Mouse (Mus musculus) embryonic facial prominence, embryonic 11.5 days (tissue): ENCODE measurements around the gene Srsf1. TPM values are rescaled to one million over a fixed set of nuclear protein-coding genes. Genes with fewer than 3 reads are reported as not detected.

Experiments used
- ATAC-seq: fragments of 200-750 bp; cut with Nextera tagmentation; replicated peaks from 2 replicates; pipeline ENCODE4 v1.8.0; 2017; ENCODE audit warnings: low read depth; ENCODE audit not compliant: insufficient number of reproducible peaks, low FRiP score, low TSS enrichment
- DNase-seq: peaks from one replicate; pipeline ENCODE4 v3.0.0-alpha.2; 2015; ENCODE audit warnings: low spot score
- H3K27ac ChIP-seq: fragments of 300-500 bp; sonication (generic); replicated peaks from 2 replicates; pipeline ENCODE4 v1.5.1; 2014; ENCODE audit warnings: mild to moderate bottlenecking, low read depth, low read length, control low read depth
- H3K27me3 ChIP-seq: fragments of 300-500 bp; sonication (generic); 2 replicates; pipeline ENCODE4 v1.6.1; 2014; ENCODE audit warnings: mild to moderate bottlenecking, low read length, moderate library complexity, mixed read lengths; ENCODE audit not compliant: control insufficient read depth, insufficient read depth
- H3K36me3 ChIP-seq: fragments of 300-500 bp; sonication (generic); replicated peaks from 2 replicates; pipeline ENCODE4 v1.6.1; 2014; ENCODE audit warnings: low read depth, mild to moderate bottlenecking, low read length, moderate library complexity, mixed read lengths; ENCODE audit not compliant: control insufficient read depth, insufficient read depth
- H3K4me1 ChIP-seq: fragments of 300-500 bp; sonication (generic); 2 replicates; pipeline ENCODE4 v1.6.1; 2014; ENCODE audit warnings: low read length, mixed read lengths; ENCODE audit not compliant: control insufficient read depth, insufficient read depth
- H3K4me2 ChIP-seq: fragments of 300-500 bp; sonication (generic); 2 replicates; pipeline ENCODE4 v1.6.1; 2014; ENCODE audit warnings: low read depth, mild to moderate bottlenecking, control low read depth, low read length, moderate library complexity
- H3K4me3 ChIP-seq: fragments of 300-500 bp; sonication (generic); 2 replicates; pipeline ENCODE4 v1.5.1; 2014; ENCODE audit warnings: low read depth, low read length, control low read depth
- H3K9ac ChIP-seq: fragments of 300-500 bp; sonication (generic); replicated peaks from 2 replicates; pipeline ENCODE4 v1.6.1; 2014; ENCODE audit warnings: mild to moderate bottlenecking, control low read depth, low read length
- H3K9me3 ChIP-seq: fragments of 300-500 bp; sonication (generic); replicated peaks from 2 replicates; pipeline ENCODE4 v1.6.1; 2016; ENCODE audit warnings: mild to moderate bottlenecking, low read length, inconsistent platforms, mixed read lengths; ENCODE audit not compliant: control insufficient read depth
- WGBS: fragments of 180-500 bp; shearing (Covaris S2); extraction: QIAGEN DNeasy Blood & Tissue Kit; methylation state at CpG from one replicate; pipeline ENCODE4 v1.1.7; 2014; 5-methylcytosine and 5-hydroxymethylcytosine counted together
- polyA plus RNA-seq: library from polyadenylated mRNA; unstranded; fragments of >200 nt; fragmentation: Nextera tagmentation; extraction: Ambion mirVana; gene quantifications from 2 replicates; pipeline ENCODE4 v1.2.1, GENCODE M21; 2014

Gene Srsf1
- polyA plus RNA-seq, 1 experiment from 2014 or later = 569 TPM

DNA sequence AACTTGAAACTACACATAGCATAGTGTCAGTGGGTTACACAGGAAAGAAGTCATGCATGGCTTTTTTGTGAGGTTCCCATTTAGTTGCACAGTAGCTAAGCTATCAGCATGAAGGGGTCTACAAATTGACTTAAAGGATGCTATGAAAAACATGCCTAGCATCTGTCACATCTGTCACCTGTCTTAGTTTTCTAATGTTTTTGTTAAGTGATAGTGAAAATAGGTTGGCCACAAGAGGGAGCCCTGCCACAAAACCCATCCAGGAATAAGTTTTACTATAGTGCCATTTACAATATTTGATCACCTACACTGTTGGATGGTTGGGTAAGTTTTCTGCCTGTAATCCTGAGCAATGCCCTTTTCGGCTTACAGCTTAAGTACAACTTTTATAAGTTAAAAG lies 7.4 kb downstream of the Srsf1 start:
- Histone ChIP-seq H3K4me3 (no peak overlapping the region), H3K9me3 (no peaks in the 10 kb centered on the region), H3K4me2 (no peak overlapping the region), H3K36me3 (no peaks in the 10 kb centered on the region; the same call in 1 of the 2 replicates), H3K4me1 (no peaks in the 10 kb centered on the region), H3K27ac (no peak overlapping the region), H3K27me3 (no peaks in the 10 kb centered on the region), H3K9ac (no peak overlapping the region)
- no peak for ATAC-seq
- 87% methylated on average over 1 of the region's 1 CpGs for WGBS
- peak; percentile 73 for DNase-seq

DNA sequence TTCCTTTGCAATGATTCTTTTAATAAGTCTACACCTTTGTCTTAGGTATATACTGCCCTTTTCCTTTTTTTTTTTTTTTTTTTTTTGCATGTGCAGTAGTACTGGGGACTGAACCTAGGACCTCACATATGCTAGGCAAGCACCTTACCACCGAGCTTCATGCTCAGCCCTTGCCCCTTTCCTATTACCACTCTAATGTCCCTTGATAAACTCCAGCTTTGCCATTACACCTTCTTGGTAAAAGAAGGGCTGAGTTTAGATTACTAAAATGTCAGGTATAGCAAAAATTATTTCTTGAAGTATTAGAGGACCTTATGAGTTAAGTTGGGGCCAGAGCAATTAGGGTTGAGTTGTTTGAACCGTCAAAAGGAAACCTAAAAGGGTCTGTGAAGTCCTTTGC lies 8.6 kb downstream of the Srsf1 start:
- no peaks in the 10 kb centered on the region for H3K27me3 ChIP-seq
- ATAC-seq = no peak
- H3K27ac ChIP-seq = no peak overlapping the region
- no peaks in the 10 kb centered on the region for H3K36me3 ChIP-seq
- no peaks in the 10 kb centered on the region for H3K4me1 ChIP-seq
- 84% methylated on average over 2 of the region's 2 CpGs for WGBS
- H3K4me2 ChIP-seq = no peak overlapping the region
- H3K9me3 ChIP-seq = no peaks in the 10 kb centered on the region
- no peak overlapping the region for H3K9ac ChIP-seq
- no peak for DNase-seq
- no peak overlapping the region for H3K4me3 ChIP-seq

DNA sequence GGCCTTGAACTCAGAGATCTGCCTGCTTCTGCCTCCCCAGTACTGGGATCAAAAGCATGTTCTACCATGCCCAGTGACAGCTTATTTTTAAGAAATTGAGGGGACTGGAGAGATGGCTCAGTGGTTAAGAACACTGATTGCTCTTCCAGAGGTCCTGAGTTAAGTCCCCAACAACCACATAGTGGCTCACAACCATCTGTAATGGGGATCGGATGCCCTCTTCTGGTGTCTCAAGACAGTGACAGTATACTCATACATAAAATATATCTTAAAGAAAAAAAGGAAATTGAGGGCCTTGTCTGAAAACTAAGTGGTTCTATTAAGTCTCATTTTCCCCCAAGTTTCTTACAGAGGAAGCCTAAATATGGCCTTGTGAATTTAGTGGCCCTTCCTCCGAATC lies 10.6 kb downstream of the Srsf1 start:
- WGBS = 74% methylated on average over 2 of the region's 2 CpGs
- no peak overlapping the region for H3K4me3 ChIP-seq

DNA sequence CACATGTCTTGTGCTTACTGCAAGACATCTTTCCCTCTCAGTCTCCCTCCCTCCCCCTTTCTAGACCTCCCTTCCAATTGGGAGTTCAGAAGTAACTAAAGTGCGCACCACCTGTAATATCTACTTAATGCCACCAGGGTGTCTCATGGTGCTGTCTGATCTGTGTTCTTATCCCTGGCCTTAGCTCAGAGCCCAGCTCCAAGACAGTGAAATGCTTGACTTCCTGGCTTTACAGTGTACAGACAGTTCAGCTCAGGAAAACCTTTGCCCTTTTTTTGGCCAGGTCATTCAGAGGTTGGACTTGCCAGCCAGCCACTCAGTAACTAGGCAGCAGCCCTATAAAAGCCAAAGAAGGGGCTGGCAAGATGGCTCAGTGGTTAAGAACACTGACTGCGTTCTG lies 12.0 kb downstream of the Srsf1 start:
- no peaks in the 10 kb centered on the region for H3K4me1 ChIP-seq
- H3K36me3 ChIP-seq = no peaks in the 10 kb centered on the region
- H3K9me3 ChIP-seq = no peaks in the 10 kb centered on the region
- H3K27ac ChIP-seq = no peak overlapping the region
- 45% methylated on average over 2 of the region's 2 CpGs for WGBS
- peak; percentile 77; the same call in 1 of the 2 replicates for ATAC-seq
- no peak overlapping the region for H3K9ac ChIP-seq
- H3K27me3 ChIP-seq = no peaks in the 10 kb centered on the region
- no peak overlapping the region; the same call in 1 of the 2 replicates for H3K4me3 ChIP-seq
- DNase-seq = peak; percentile 83
- H3K4me2 ChIP-seq = no peak overlapping the region

More for the DNA sequence above, 10.6 kb downstream of the Srsf1 start:
- no peaks in the 10 kb centered on the region for H3K4me1 ChIP-seq
- no peak overlapping the region for H3K9ac ChIP-seq
- no peaks in the 10 kb centered on the region for H3K27me3 ChIP-seq
- no peak overlapping the region for H3K27ac ChIP-seq
- ATAC-seq (no peak), DNase-seq (no peak)
- no peaks in the 10 kb centered on the region for H3K9me3 ChIP-seq
- no peaks in the 10 kb centered on the region for H3K36me3 ChIP-seq
- H3K4me2 ChIP-seq = no peak overlapping the region

DNA sequence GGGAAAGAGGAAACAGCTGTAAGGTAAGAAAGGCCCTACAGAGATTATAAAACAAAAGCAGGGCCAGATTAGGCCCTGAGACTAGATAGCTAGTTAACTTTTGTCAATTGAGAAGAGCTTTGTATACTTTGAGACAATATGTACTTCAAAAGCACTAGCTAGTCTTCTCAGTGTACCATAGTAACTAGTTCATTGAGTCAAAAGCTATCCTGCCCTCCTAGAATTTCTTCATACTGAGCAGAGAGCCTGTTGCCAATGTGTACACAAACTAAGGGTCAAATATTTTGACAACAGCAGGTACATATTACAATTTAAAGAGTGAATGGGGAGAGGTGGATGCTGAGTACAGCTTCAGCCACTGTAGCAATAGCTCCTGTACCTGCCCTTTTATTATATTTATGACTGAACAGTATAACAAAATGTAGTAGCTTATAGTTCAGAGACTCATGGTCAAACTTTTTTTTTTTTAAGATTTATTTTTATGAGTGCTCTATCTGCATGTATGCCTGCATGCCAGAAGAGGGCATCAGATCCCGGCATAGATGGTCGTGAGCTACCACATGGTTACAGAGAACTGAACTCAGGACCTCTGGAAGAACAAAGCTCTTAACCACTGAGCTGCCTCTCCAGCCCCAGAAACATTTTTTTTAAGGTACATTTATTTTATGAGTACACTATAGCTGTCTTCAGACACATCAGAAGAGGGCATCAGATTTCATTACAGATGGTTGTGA lies 14.9 kb downstream of the Srsf1 start:
- ATAC-seq (no peak), DNase-seq (no peak)
- Histone ChIP-seq H3K27ac (no peak overlapping the region), H3K4me2 (no peak overlapping the region), H3K36me3 (no peaks in the 10 kb centered on the region), H3K4me3 (no peak overlapping the region), H3K4me1 (no peaks in the 10 kb centered on the region), H3K27me3 (no peaks in the 10 kb centered on the region), H3K9ac (no peak overlapping the region), H3K9me3 (no peaks in the 10 kb centered on the region)
- WGBS = 78% methylated on average over 2 of the region's 2 CpGs

DNA sequence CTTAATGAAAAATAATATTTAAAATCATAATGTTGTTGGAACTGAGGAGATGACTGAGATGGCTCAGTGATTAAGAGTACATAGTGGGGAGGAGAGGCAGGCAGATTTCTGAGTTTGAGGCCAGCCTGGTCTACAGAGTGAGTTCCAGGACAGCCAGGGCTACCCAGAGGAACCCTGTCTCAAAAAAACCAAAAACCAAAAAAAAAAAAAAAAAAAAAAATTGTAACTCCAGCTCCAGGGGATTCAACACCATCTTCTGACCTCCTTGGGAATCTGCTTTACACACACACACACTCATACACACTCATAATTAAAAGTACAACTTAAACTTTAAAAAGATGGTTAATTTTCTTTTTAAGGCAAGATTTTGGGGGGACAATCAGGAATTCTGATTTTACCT lies 18.6 kb downstream of the Srsf1 start:
- no peaks in the 10 kb centered on the region for H3K27me3 ChIP-seq
- no peak overlapping the region for H3K9ac ChIP-seq
- ATAC-seq = no peak
- DNase-seq = no peak
- no peak overlapping the region for H3K27ac ChIP-seq
- no peaks in the 10 kb centered on the region for H3K36me3 ChIP-seq
- H3K4me2 ChIP-seq = no peak overlapping the region
- no peaks in the 10 kb centered on the region; the same call in 1 of the 2 replicates for H3K4me1 ChIP-seq
- H3K9me3 ChIP-seq = no peaks in the 10 kb centered on the region
- no peak overlapping the region for H3K4me3 ChIP-seq

DNA sequence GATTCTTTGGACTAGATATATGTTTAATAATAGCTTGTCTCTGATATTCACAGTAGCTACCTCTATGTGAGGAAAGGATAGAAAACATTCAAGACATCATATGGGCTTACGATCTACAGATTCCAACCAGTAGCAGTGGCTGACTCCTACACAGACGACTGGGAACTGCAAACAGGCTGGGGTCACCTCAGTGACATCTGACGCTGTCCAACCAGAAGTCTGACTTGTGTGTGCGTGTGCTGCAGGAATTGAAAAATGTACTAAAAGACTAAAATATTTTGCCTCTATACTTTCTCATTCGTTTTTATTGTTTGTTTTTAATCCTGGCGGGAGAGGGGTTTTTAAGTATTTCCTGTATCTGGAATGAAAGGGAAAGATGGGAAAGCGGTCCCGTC lies 20.0 kb downstream of the Srsf1 start:
- ATAC-seq = no peak
- Histone ChIP-seq H3K9me3 (no peaks in the 10 kb centered on the region), H3K4me2 (peak overlapping the region; percentile 79), H3K4me1 (no peaks in the 10 kb centered on the region; the same call in none of the 2 replicates), H3K27ac (peak overlapping the region; percentile 98), H3K9ac (peak overlapping the region; percentile 99), H3K4me3 (peak overlapping the region; percentile 99), H3K36me3 (no peaks in the 10 kb centered on the region), H3K27me3 (no peaks in the 10 kb centered on the region)
- no peak for DNase-seq
- whole genome bisulfite sequencing = 3% methylated on average over 8 of the region's 8 CpGs

DNA sequence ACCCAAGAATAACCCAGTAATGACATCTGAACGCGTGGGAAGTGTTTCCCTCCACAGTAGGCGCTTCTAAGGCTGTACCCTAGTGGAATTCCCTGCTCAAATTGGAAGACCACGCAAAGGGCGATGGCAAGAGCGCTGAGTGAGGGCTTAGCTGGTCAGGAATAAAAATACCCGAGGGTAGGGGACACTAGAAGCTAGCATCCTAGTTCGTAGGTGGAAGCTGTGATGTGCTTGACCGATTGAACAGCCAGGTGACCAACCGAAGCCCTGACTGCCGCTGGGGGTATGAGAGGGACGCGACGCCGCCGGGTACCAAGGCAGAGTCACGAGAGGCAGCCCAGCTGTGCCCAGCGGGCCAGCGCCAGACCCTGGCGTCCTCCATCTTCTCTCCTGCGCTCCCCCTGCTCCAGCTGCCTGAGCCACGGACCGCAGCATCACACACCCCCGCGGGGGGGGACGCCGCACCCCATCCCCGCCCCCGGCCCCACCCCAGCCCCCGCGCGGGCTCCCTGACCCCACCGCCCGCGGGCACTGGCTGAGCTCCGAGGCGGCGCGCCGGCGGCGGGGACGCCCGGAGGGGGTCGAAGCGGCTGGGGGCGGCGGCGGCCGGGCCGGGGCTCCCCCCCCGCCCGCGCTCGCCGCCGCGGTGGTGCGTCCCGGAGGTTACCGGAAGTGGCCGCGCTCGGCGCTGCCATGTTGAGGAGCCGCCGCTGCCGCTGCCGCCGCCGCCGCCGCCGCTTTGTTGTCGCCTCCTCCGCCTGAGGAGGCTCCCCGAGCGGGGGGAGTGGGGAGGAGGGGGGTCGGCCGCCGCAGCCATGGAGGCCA lies 20.6 kb downstream of the Srsf1 start, which contains the start of gene Vezf1:
TSS of gene Vezf1 (plus strand) at position 694 of the 825 bp plus-strand sequence.
- Histone ChIP-seq H3K36me3 (no peaks in the 10 kb centered on the region), H3K9me3 (no peaks in the 10 kb centered on the region), H3K4me3 (peak within 1 kb of the TSS; percentile 99), H3K4me2 (peak within 1 kb of the TSS; percentile 79), H3K27ac (peak within 1 kb of the TSS; percentile 98), H3K9ac (peak within 1 kb of the TSS; percentile 99), H3K4me1 (no peaks in the 10 kb centered on the region; the same call in none of the 2 replicates), H3K27me3 (no peaks in the 10 kb centered on the region)
- under 1% methylated on average over 48 of the region's 81 CpGs for WGBS
- DNase-seq (peak; percentile 88), ATAC-seq (peak; percentile 70)
